Mouse (Mus musculus) myocyte (in vitro differentiated cells): ENCODE measurements around the gene Lyst.

Source experiments
- MAX ChIP-seq: IDR thresholded peaks from one replicate; pipeline ENCODE4 v1.6.1; 2011; ENCODE audit warnings: low read depth, mild to moderate bottlenecking, control low read depth
- MYOD1 ChIP-seq, 3 experiments: IDR thresholded peaks; one replicate each; pipeline ENCODE4 v1.6.1; 2011; ENCODE audit warnings: control low read depth in 2 of 3, low read depth in 2 of 3, mild to moderate bottlenecking in 2 of 3, moderate library complexity in 1 of 3; ENCODE audit not compliant: insufficient read length in 2 of 3, control insufficient read depth in 1 of 3
- MYOG ChIP-seq, 3 experiments: IDR thresholded peaks; one replicate each; pipeline ENCODE4 v1.6.1; 2011; ENCODE audit warnings: control low read depth in 2 of 3, low read depth in 2 of 3, mild to moderate bottlenecking in 2 of 3; ENCODE audit not compliant: insufficient read length in 2 of 3, control insufficient read depth in 1 of 3, insufficient read depth in 1 of 3
- POLR2A ChIP-seq: IDR thresholded peaks from one replicate; pipeline ENCODE4 v1.6.1; 2011; ENCODE audit warnings: low read depth, mild to moderate bottlenecking, control low read depth, moderate library complexity; ENCODE audit not compliant: insufficient read length
- POLR2AphosphoS2 ChIP-seq: IDR thresholded peaks from one replicate; pipeline ENCODE4 v1.6.1; 2011; ENCODE audit warnings: low read depth, control low read depth; ENCODE audit not compliant: insufficient read length
- TCF12 ChIP-seq: IDR thresholded peaks from one replicate; pipeline ENCODE4 v1.6.1; 2011; ENCODE audit warnings: mild to moderate bottlenecking, control low read depth; ENCODE audit not compliant: poor library complexity, insufficient read depth, severe bottlenecking
- TCF3 ChIP-seq: IDR thresholded peaks from one replicate; pipeline ENCODE4 v1.6.1; 2011; ENCODE audit warnings: low read depth, control low read depth; ENCODE audit not compliant: insufficient read length
- USF1 ChIP-seq: IDR thresholded peaks from one replicate; pipeline ENCODE4 v1.6.1; 2011; ENCODE audit warnings: low read depth, mild to moderate bottlenecking, control low read depth, moderate library complexity

- TF ChIP-seq TCF12 (no peak), MYOD1 (IDR thresholded peaks at IDR 0.05; ENCODE audit: control insufficient read depth in 1 of 3, insufficient read length in 2 of 3, low read depth in 2 of 3) (no peak), POLR2A (no peak), MAX (no peak), USF1 (no peak), TCF3 (no peak), POLR2AphosphoS2 (no peak), MYOG (IDR thresholded peaks at IDR 0.05; ENCODE audit: control insufficient read depth in 1 of 3, insufficient read depth in 1 of 3, insufficient read length in 2 of 3, low read depth in 2 of 3) (no peak)
These were observed 26.1 kb upstream of the Lyst start for GRCm38 (mm10) chr13:13564116-13564515.
